Mouse (Mus musculus) midbrain, embryonic 13.5 days (tissue): ENCODE data around the gene Cpsf4l. TPM values are rescaled to one million over a fixed set of nuclear protein-coding genes. Genes with fewer than 3 reads are reported as not detected.

Source experiments
- ATAC-seq: fragments of 200-750 bp; cut with Nextera tagmentation; 2 replicates; pipeline ENCODE4 v1.8.0; 2017; ENCODE audit warnings: mild to moderate bottlenecking, moderate TSS enrichment, moderate library complexity
- H3K27ac ChIP-seq: fragments of 300-500 bp; sonication (generic); 2 replicates; pipeline ENCODE4 v1.5.1; 2015; ENCODE audit warnings: inconsistent platforms, mild to moderate bottlenecking, moderate library complexity
- H3K27me3 ChIP-seq: fragments of 300-500 bp; sonication (generic); 2 replicates; pipeline ENCODE4 v1.6.1; 2015; ENCODE audit warnings: mild to moderate bottlenecking, inconsistent platforms
- H3K36me3 ChIP-seq: fragments of 300-500 bp; sonication (generic); 2 replicates; pipeline ENCODE4 v1.6.1; 2015; ENCODE audit warnings: mild to moderate bottlenecking, inconsistent platforms
- H3K4me1 ChIP-seq: fragments of 300-500 bp; sonication (generic); replicated peaks from 2 replicates; pipeline ENCODE4 v1.6.1; 2015; ENCODE audit warnings: inconsistent platforms
- H3K4me2 ChIP-seq: fragments of 300-500 bp; sonication (generic); replicated peaks from 2 replicates; pipeline ENCODE4 v1.6.1; 2015; ENCODE audit warnings: moderate library complexity, mild to moderate bottlenecking, inconsistent platforms
- H3K4me3 ChIP-seq: fragments of 300-500 bp; sonication (generic); replicated peaks from 2 replicates; pipeline ENCODE4 v1.5.1; 2015; ENCODE audit warnings: mild to moderate bottlenecking, inconsistent platforms
- H3K9ac ChIP-seq: fragments of 300-500 bp; sonication (generic); replicated peaks from 2 replicates; pipeline ENCODE4 v1.6.1; 2015; ENCODE audit warnings: mild to moderate bottlenecking, inconsistent platforms
- H3K9me3 ChIP-seq: fragments of 300-500 bp; sonication (generic); 2 replicates; pipeline ENCODE4 v1.6.1; 2016; ENCODE audit warnings: mild to moderate bottlenecking, inconsistent platforms
- WGBS: fragments of 180-500 bp; shearing (Covaris S2); methylation state at CpG from one replicate; pipeline ENCODE4 v1.1.7; 2015; 5-methylcytosine and 5-hydroxymethylcytosine counted together
- polyA plus RNA-seq: library from polyadenylated mRNA; unstranded; fragments of >200 nt; fragmentation: Nextera tagmentation; extraction: Ambion mirVana; gene quantifications from 2 replicates; pipeline ENCODE4 v1.2.1, GENCODE M21; 2015

Gene Cpsf4l
- polyA plus RNA-seq, 1 experiment from 2014 or later = 0.54 TPM

DNA sequence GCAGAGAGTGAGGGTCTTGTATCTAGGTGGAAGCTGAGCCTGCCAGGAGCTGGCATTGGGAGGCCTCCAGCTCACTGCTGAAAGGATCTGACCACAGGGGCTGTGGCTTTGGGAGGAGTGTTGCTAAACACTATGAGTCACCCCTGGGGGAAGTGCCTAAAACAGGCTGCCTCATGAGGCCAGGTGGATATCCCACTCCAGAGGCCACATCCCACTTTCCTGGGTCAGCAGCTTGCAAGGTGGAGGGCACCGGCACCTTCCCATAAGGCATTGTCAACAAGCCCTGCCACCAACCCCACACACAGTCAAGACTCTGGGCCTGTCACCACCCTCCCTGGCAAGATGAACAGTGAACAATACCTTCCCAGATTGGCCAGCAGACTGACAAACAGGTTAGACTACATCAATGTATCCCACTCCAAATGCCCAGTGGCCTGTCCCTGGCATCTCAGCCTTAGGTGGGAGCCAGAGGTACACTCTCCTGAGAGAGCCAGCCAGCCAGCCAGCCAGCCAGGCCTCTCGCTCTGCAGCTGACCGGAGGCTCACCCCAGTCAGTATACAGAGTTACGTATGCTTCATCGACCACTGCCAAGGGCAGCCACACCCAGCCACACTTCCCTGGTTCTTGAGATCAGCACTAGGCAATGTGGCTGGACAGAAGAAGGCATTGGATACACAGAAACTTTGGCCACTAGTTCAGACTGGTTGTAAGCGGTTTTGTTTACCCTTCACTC lies 24.0 kb upstream of the Cpsf4l start:
- WGBS = 64% methylated on average over 6 of the region's 6 CpGs
- H3K4me1 ChIP-seq = peaks cover 56% of the 10 kb centered on the region

GRCm38 (mm10) chr11:113731945-113732612 lies 22.3 kb upstream of the Cpsf4l start:
- WGBS = 94% methylated on average over 10 of the region's 10 CpGs
- peaks cover 40% of the 10 kb centered on the region for H3K4me1 ChIP-seq
- no peak overlapping the region for H3K4me2 ChIP-seq
- H3K27ac ChIP-seq = no peak overlapping the region
- no peak overlapping the region for H3K4me3 ChIP-seq
- no peak for ATAC-seq
- no peaks in the 10 kb centered on the region for H3K9me3 ChIP-seq
- no peak overlapping the region for H3K9ac ChIP-seq
- H3K27me3 ChIP-seq = no peaks in the 10 kb centered on the region
- peaks cover 27% of the 10 kb centered on the region for H3K36me3 ChIP-seq

More for the DNA sequence above, 24.0 kb upstream of the Cpsf4l start:
- no peaks in the 10 kb centered on the region for H3K9me3 ChIP-seq
- H3K4me2 ChIP-seq = no peak overlapping the region
- no peak for ATAC-seq
- H3K27me3 ChIP-seq = no peaks in the 10 kb centered on the region
- H3K4me3 ChIP-seq = no peak overlapping the region
- H3K27ac ChIP-seq = no peak overlapping the region; the same call in 1 of the 2 replicates
- peaks cover 10% of the 10 kb centered on the region for H3K36me3 ChIP-seq
- H3K9ac ChIP-seq = no peak overlapping the region

- no peak overlapping the region for H3K9ac ChIP-seq
- H3K27me3 ChIP-seq = no peaks in the 10 kb centered on the region
- no peak for ATAC-seq
- H3K9me3 ChIP-seq = no peaks in the 10 kb centered on the region
- H3K36me3 ChIP-seq = peaks cover 39% of the 10 kb centered on the region
- H3K27ac ChIP-seq = no peak overlapping the region
- no peak overlapping the region for H3K4me3 ChIP-seq
- 84% methylated on average over 3 of the region's 3 CpGs for WGBS
- peaks cover 42% of the 10 kb centered on the region for H3K4me1 ChIP-seq
- H3K4me2 ChIP-seq = no peak overlapping the region
Measured at GRCm38 (mm10) chr11:113730879-113731278, 21.1 kb upstream of the Cpsf4l start.

DNA sequence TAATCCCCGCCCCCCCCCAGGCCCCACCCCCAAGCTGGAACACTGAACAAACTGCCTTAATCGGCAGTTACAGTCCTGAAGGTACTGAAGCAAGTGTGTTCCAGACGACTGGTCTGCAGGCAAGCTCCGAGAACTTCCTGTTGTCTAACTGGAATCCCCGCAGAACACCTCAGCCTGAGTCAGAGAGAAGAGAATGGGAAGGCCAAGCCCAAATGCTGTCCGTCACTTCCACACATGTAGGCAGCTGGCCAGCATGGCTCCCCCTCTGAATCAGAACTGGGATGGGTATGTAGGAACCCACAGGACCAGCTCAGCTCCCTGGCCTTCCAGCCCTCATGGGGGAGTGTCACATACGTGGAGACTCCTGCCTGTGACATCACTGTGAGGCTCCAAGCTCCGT lies 20.1 kb upstream of the Cpsf4l start:
- no peak overlapping the region for H3K9ac ChIP-seq
- H3K27ac ChIP-seq = no peak overlapping the region
- H3K9me3 ChIP-seq = no peaks in the 10 kb centered on the region
- no peak overlapping the region for H3K4me2 ChIP-seq
- no peak overlapping the region for H3K4me3 ChIP-seq
- no peaks in the 10 kb centered on the region for H3K27me3 ChIP-seq
- H3K4me1 ChIP-seq = peaks cover 40% of the 10 kb centered on the region
- H3K36me3 ChIP-seq = peaks cover 46% of the 10 kb centered on the region
- ATAC-seq = no peak
- 69% methylated on average over 8 of the region's 8 CpGs for WGBS

DNA sequence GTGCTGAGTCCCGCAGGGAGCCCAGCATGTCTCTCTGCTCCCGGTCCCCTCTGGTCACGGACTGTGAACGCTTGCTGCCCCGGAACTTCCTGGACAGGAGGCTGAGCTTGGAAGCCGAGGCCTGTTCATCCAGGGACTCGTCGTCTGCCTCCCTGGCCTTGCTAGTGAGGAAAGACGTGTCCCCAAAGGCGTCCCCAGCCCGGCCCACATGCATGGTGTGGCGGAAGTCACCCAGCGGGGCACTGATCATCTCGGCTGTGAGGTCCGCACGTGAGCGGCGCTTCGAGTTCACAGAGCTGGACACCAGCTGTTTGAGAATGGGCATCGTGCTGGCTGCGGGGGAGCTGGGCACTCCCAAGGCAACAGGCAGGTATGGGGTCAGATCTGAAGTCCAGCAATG lies 19.4 kb upstream of the Cpsf4l start:
- Histone ChIP-seq H3K9me3 (no peaks in the 10 kb centered on the region), H3K4me2 (no peak overlapping the region), H3K9ac (no peak overlapping the region), H3K4me3 (no peak overlapping the region), H3K27me3 (no peaks in the 10 kb centered on the region), H3K27ac (no peak overlapping the region), H3K36me3 (peaks cover 49% of the 10 kb centered on the region), H3K4me1 (peaks cover 33% of the 10 kb centered on the region)
- ATAC-seq = no peak
- 81% methylated on average over 21 of the region's 21 CpGs for WGBS

- ATAC-seq = no peak
Measured at GRCm38 (mm10) chr11:113727992-113728391, 18.2 kb upstream of the Cpsf4l start.

DNA sequence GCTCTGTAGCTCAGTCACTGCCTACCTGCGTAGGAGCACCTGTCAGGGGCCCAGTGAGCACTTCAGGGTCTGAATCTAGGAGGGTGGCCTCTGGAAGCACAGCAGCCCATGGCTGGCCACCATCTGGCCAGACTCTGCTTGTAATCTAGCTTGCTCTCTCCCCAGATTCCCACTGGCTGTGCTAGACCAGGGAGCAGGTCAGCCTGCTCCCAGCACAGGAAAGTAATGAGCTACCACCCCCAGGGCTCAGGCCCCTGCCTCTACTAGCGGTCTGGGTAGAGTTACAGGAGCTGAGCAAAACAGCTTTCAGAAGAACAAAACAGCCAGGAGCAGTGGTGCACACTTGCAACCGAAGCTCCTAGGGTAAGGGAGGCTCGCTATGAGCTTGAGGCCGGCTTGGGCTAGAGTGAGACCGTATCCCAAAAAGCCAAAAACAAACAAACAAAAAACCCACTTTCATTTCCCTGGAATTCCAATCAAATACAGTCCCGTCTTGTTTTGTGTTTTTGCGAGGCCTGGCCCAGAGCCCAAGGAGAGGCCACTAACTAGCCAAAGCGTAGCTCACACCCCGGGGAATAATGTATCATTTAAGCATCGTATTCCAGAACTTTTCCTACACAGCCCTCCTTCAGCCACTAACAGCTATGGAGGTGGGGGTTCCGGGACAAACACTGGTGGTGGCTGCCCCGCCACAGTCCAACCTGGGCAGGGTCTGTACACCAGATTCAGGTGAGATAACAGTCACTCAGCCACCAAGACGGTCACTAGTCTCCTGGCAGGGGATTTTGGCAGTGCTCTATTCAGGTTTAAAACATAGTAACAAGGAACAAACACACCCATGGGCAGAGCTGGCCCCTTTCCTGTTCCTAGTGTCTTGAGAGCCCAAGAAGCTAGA lies 17.4 kb upstream of the Cpsf4l start:
- peaks cover 21% of the 10 kb centered on the region for H3K4me1 ChIP-seq
- H3K4me3 ChIP-seq = no peak overlapping the region
- H3K36me3 ChIP-seq = peaks cover 53% of the 10 kb centered on the region
- no peaks in the 10 kb centered on the region for H3K9me3 ChIP-seq
- no peak for ATAC-seq
- H3K4me2 ChIP-seq = no peak overlapping the region
- H3K27ac ChIP-seq = no peak overlapping the region
- 93% methylated on average over 14 of the region's 14 CpGs for WGBS
- no peak overlapping the region for H3K9ac ChIP-seq
- no peaks in the 10 kb centered on the region for H3K27me3 ChIP-seq

More at GRCm38 (mm10) chr11:113727992-113728391, 18.2 kb upstream of the Cpsf4l start:
- no peak overlapping the region for H3K9ac ChIP-seq
- no peaks in the 10 kb centered on the region for H3K9me3 ChIP-seq
- H3K36me3 ChIP-seq = peaks cover 51% of the 10 kb centered on the region
- no peaks in the 10 kb centered on the region for H3K27me3 ChIP-seq
- H3K4me3 ChIP-seq = no peak overlapping the region
- WGBS = 82% methylated on average over 6 of the region's 6 CpGs
- no peak overlapping the region for H3K4me2 ChIP-seq
- H3K27ac ChIP-seq = no peak overlapping the region
- peaks cover 21% of the 10 kb centered on the region for H3K4me1 ChIP-seq

- peaks cover 13% of the 10 kb centered on the region for H3K4me1 ChIP-seq
- no peaks in the 10 kb centered on the region for H3K27me3 ChIP-seq
- ATAC-seq = peak; percentile 54; the same call in 1 of the 2 replicates
- no peak overlapping the region for H3K4me2 ChIP-seq
- 0 out of 2 replicates have a peak overlapping the region, but pooled peaks have one; percentile 14 for H3K9ac ChIP-seq
- 0 out of 2 replicates have a peak overlapping the region, but pooled peaks have one; percentile 25 for H3K27ac ChIP-seq
- no peaks in the 10 kb centered on the region for H3K9me3 ChIP-seq
- H3K4me3 ChIP-seq = no peak overlapping the region
- 73% methylated on average over 4 of the region's 4 CpGs for WGBS
- peaks cover 53% of the 10 kb centered on the region for H3K36me3 ChIP-seq
Measured at GRCm38 (mm10) chr11:113725235-113726048, 15.6 kb upstream of the Cpsf4l start.

- Histone ChIP-seq H3K27ac (no peak overlapping the region), H3K27me3 (no peaks in the 10 kb centered on the region), H3K9me3 (no peaks in the 10 kb centered on the region), H3K36me3 (peaks cover 33% of the 10 kb centered on the region), H3K4me1 (peaks cover 10% of the 10 kb centered on the region), H3K4me3 (no peak overlapping the region), H3K4me2 (no peak overlapping the region), H3K9ac (no peak overlapping the region)
- no peak for ATAC-seq
- WGBS = 75% methylated on average over 14 of the region's 14 CpGs
Measured at GRCm38 (mm10) chr11:113722405-113723090, 12.7 kb upstream of the Cpsf4l start.

DNA sequence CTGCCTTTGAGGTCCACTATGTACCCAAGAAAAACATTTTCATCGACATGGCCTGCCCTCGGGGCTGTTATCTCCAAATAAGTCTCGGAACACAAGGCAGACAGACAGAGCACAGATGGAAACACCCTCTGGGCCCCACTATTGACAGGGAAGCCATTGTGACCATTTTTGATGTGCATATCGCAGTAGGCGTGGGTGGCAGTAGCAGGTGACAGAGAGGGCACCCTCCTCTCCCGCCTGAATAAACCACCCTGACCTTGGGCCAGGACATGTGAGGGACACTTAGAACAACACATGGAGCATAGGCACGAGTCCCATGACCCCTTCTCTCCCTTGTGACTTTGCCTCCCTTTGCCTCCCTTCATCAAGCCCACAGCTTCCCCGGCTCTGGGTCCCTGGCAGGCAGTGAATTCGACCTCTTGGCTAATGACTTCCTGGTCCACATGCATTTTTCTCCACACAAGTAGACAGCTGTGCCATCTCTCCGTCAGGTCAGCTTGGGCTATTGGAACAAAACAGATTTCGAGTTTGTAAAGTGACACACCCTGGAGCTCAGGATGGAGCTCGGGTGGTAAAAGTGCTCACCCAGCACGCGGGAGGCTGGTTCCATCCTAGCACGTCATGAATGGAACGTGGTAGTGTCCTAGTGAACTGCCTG lies 8.1 kb upstream of the Cpsf4l start:
- Histone ChIP-seq H3K27me3 (no peaks in the 10 kb centered on the region), H3K27ac (no peak overlapping the region), H3K9ac (no peak overlapping the region), H3K4me3 (no peak overlapping the region), H3K4me2 (no peak overlapping the region), H3K36me3 (peaks cover under 1% of the 10 kb centered on the region; the same call in 1 of the 2 replicates), H3K9me3 (no peaks in the 10 kb centered on the region), H3K4me1 (no peaks in the 10 kb centered on the region; the same call in 1 of the 2 replicates)
- no peak for ATAC-seq
- WGBS = 71% methylated on average over 16 of the region's 16 CpGs
